Mouse (Mus musculus): ENCODE data around the gene Tbc1d8. TPM values are rescaled to one million over a fixed set of nuclear protein-coding genes. Genes with fewer than 3 reads are reported as not detected.

Gene Tbc1d8
- polyA plus RNA-seq, 1 experiment: not detected

GRCm38 (mm10) chr1:39399228-39399627 is 79.3 kb downstream of the Tbc1d8 start:
- Histone ChIP-seq H3K27ac (ENCODE audit: insufficient read depth, low read depth, low read length) (no peak overlapping the region), H3K4me3 (ENCODE audit: insufficient read depth, low read depth, low read length) (no peak overlapping the region), H3K4me1 (ENCODE audit: control insufficient read depth, insufficient read depth, low read length) (peaks cover 3% of the 10 kb centered on the region; the same call in 1 of the 2 replicates)
- WGBS: 73% methylated on average over 4 of the region's 4 CpGs
- TF ChIP-seq CTCF (IDR thresholded peaks at IDR 0.05; ENCODE audit: insufficient read depth, low read depth, low read length) (no peak), POLR2A (IDR thresholded peaks at IDR 0.05; ENCODE audit: insufficient read depth, low read depth, low read length) (no peak)

- no peak overlapping the region for H3K27ac ChIP-seq (ENCODE audit: insufficient read depth, low read depth, low read length)
- 97% methylated on average over 6 of the region's 6 CpGs for whole genome bisulfite sequencing
- H3K4me1 ChIP-seq (ENCODE audit: control insufficient read depth, insufficient read depth, low read length): peaks cover 3% of the 10 kb centered on the region; the same call in 1 of the 2 replicates
- no peak overlapping the region for H3K4me3 ChIP-seq (ENCODE audit: insufficient read depth, low read depth, low read length)
- TF ChIP-seq CTCF (IDR thresholded peaks at IDR 0.05; ENCODE audit: insufficient read depth, low read depth, low read length) (no peak), POLR2A (IDR thresholded peaks at IDR 0.05; ENCODE audit: insufficient read depth, low read depth, low read length) (no peak)
Observed at GRCm38 (mm10) chr1:39398284-39398683, 80.3 kb downstream of the Tbc1d8 start.

GRCm38 (mm10) chr1:39396347-39396746 is 82.2 kb downstream of the Tbc1d8 start:
- peaks cover 3% of the 10 kb centered on the region; the same call in 1 of the 2 replicates for H3K4me1 ChIP-seq (ENCODE audit: control insufficient read depth, insufficient read depth, low read length)
- H3K27ac ChIP-seq (ENCODE audit: insufficient read depth, low read depth, low read length): no peak overlapping the region
- WGBS: 81% methylated on average over 4 of the region's 4 CpGs
- TF ChIP-seq POLR2A (IDR thresholded peaks at IDR 0.05; ENCODE audit: insufficient read depth, low read depth, low read length): no peak
- TF ChIP-seq CTCF (IDR thresholded peaks at IDR 0.05; ENCODE audit: insufficient read depth, low read depth, low read length): no peak
- H3K4me3 ChIP-seq (ENCODE audit: insufficient read depth, low read depth, low read length): no peak overlapping the region

GRCm38 (mm10) chr1:39394650-39395049 is 83.9 kb downstream of the Tbc1d8 start:
- WGBS: 86% methylated on average over 3 of the region's 3 CpGs
- H3K4me1 ChIP-seq (ENCODE audit: control insufficient read depth, insufficient read depth, low read length): peaks cover 3% of the 10 kb centered on the region; the same call in 1 of the 2 replicates

GRCm38 (mm10) chr1:39394096-39394495 is 84.5 kb downstream of the Tbc1d8 start:
- Histone ChIP-seq H3K27ac (ENCODE audit: insufficient read depth, low read depth, low read length) (no peak overlapping the region), H3K4me1 (ENCODE audit: control insufficient read depth, insufficient read depth, low read length) (no peaks in the 10 kb centered on the region; the same call in 1 of the 2 replicates), H3K4me3 (ENCODE audit: insufficient read depth, low read depth, low read length) (no peak overlapping the region)
- TF ChIP-seq CTCF (IDR thresholded peaks at IDR 0.05; ENCODE audit: insufficient read depth, low read depth, low read length) (no peak), POLR2A (IDR thresholded peaks at IDR 0.05; ENCODE audit: insufficient read depth, low read depth, low read length) (no peak)
- whole genome bisulfite sequencing: 67% methylated on average over 10 of the region's 10 CpGs

More at GRCm38 (mm10) chr1:39394650-39395049, 83.9 kb downstream of the Tbc1d8 start:
- TF ChIP-seq CTCF (IDR thresholded peaks at IDR 0.05; ENCODE audit: insufficient read depth, low read depth, low read length): no peak
- TF ChIP-seq POLR2A (IDR thresholded peaks at IDR 0.05; ENCODE audit: insufficient read depth, low read depth, low read length): no peak
- H3K27ac ChIP-seq (ENCODE audit: insufficient read depth, low read depth, low read length): no peak overlapping the region
- H3K4me3 ChIP-seq (ENCODE audit: insufficient read depth, low read depth, low read length): no peak overlapping the region

GRCm38 (mm10) chr1:39393217-39393867 is 85.2 kb downstream of the Tbc1d8 start:
- Histone ChIP-seq H3K4me3 (ENCODE audit: insufficient read depth, low read depth, low read length) (no peak overlapping the region), H3K4me1 (ENCODE audit: control insufficient read depth, insufficient read depth, low read length) (no peaks in the 10 kb centered on the region; the same call in 1 of the 2 replicates), H3K27ac (ENCODE audit: insufficient read depth, low read depth, low read length) (no peak overlapping the region)
- TF ChIP-seq POLR2A (IDR thresholded peaks at IDR 0.05; ENCODE audit: insufficient read depth, low read depth, low read length) (no peak), CTCF (IDR thresholded peaks at IDR 0.05; ENCODE audit: insufficient read depth, low read depth, low read length) (no peak)
- 84% methylated on average over 8 of the region's 8 CpGs for WGBS

- no peak overlapping the region for H3K27ac ChIP-seq (ENCODE audit: insufficient read depth, low read depth, low read length)
- peak; percentile 81 for TF ChIP-seq CTCF (IDR thresholded peaks at IDR 0.05; ENCODE audit: insufficient read depth, low read depth, low read length)
- TF ChIP-seq POLR2A (IDR thresholded peaks at IDR 0.05; ENCODE audit: insufficient read depth, low read depth, low read length): no peak
- H3K4me3 ChIP-seq (ENCODE audit: insufficient read depth, low read depth, low read length): no peak overlapping the region
- 61% methylated on average over 3 of the region's 3 CpGs for WGBS
- H3K4me1 ChIP-seq (ENCODE audit: control insufficient read depth, insufficient read depth, low read length): no peaks in the 10 kb centered on the region; the same call in 1 of the 2 replicates
Observed at GRCm38 (mm10) chr1:39392189-39392588, 86.4 kb downstream of the Tbc1d8 start.

- 93% methylated on average over 6 of the region's 6 CpGs for WGBS
- H3K4me1 ChIP-seq (ENCODE audit: control insufficient read depth, insufficient read depth, low read length): no peaks in the 10 kb centered on the region; the same call in 1 of the 2 replicates
- H3K27ac ChIP-seq (ENCODE audit: insufficient read depth, low read depth, low read length): no peak overlapping the region
- no peak overlapping the region for H3K4me3 ChIP-seq (ENCODE audit: insufficient read depth, low read depth, low read length)
- TF ChIP-seq POLR2A (IDR thresholded peaks at IDR 0.05; ENCODE audit: insufficient read depth, low read depth, low read length): no peak
- TF ChIP-seq CTCF (IDR thresholded peaks at IDR 0.05; ENCODE audit: insufficient read depth, low read depth, low read length): no peak
Observed at GRCm38 (mm10) chr1:39391652-39392051, 86.9 kb downstream of the Tbc1d8 start.

- TF ChIP-seq POLR2A (IDR thresholded peaks at IDR 0.05; ENCODE audit: insufficient read depth, low read depth, low read length): no peak
- TF ChIP-seq CTCF (IDR thresholded peaks at IDR 0.05; ENCODE audit: insufficient read depth, low read depth, low read length): no peak
- 94% methylated on average over 11 of the region's 11 CpGs for WGBS
- Histone ChIP-seq H3K4me1 (ENCODE audit: control insufficient read depth, insufficient read depth, low read length) (no peaks in the 10 kb centered on the region; the same call in 1 of the 2 replicates), H3K4me3 (ENCODE audit: insufficient read depth, low read depth, low read length) (no peak overlapping the region), H3K27ac (ENCODE audit: insufficient read depth, low read depth, low read length) (no peak overlapping the region)
Observed at GRCm38 (mm10) chr1:39389338-39389737, 89.2 kb downstream of the Tbc1d8 start.
